Mouse (Mus musculus) stomach, embryonic 16.5 days (tissue): ENCODE results near the gene Klra1. TPM values are rescaled to one million over a fixed set of nuclear protein-coding genes. Genes with fewer than 3 reads are reported as not detected.

Experiments
- polyA plus RNA-seq: library from polyadenylated mRNA; unstranded; fragments of >200 nt; fragmentation: Nextera tagmentation; extraction: Ambion mirVana; gene quantifications from 2 replicates; pipeline ENCODE4 v1.2.1, GENCODE M21; 2015

Gene Klra1
- polyA plus RNA-seq, 1 experiment from 2014 or later: not detected

Other genes starting within 250 kb of the Klra1 start
- gene Klra9, start 193.8 kb downstream of the Klra1 start, polyA plus RNA-seq: not detected in 2 replicates
- gene Klra7, start 153.6 kb downstream of the Klra1 start, polyA plus RNA-seq: not detected in 2 replicates
- gene Klra10, start 104.9 kb downstream of the Klra1 start, polyA plus RNA-seq: not detected in 2 replicates
- not detected in 2 replicates for gene Klra3, start 49.3 kb downstream of the Klra1 start, polyA plus RNA-seq